Mouse (Mus musculus) adrenal gland, adult 18-20 months (tissue): ENCODE data around the gene Pde4b. TPM values are rescaled to one million over a fixed set of nuclear protein-coding genes. Genes with fewer than 3 reads are reported as not detected.
"Not testable (repeated sequence)": the region's sequence is repeated elsewhere in the genome, so short reads cannot be mapped to it uniquely, and the experiment has no call there.

Source experiments
- DNase-seq, 2 experiments: peaks; one replicate each; pipeline ENCODE4 v3.0.0; 2021 to 2022; ENCODE audit warnings: low spot score in 2 of 2
- long read RNA-seq, 2 experiments: library from polyadenylated mRNA; stranded (forward); transcript quantifications; one replicate each; pipeline ENCODE4 v2.0.0; 2021
- total RNA-seq, 2 experiments: library from RNA; stranded (reverse); gene quantifications; 1 replicate in 1 of 2; 2 replicates in 1 of 2; pipeline ENCODE4 v1.2.3; 2021

The Pde4b gene
- total RNA-seq, result 1 to 10 TPM; 3.8 to 5.4 TPM
- long read RNA-seq, experiment 1, partial matches to known transcripts, result 0 of 3 reads
- long read RNA-seq, experiment 1, other reads (novel, unspliced or antisense), result 0 of 3 reads
- long read RNA-seq, experiment 2, transcript Pde4b-203 (10 exons, 2,756 nt), result major isoform, 6 of 8 reads
- long read RNA-seq, experiment 2, partial matches to known transcripts, result 0 of 8 reads
- long read RNA-seq, experiment 2, other reads (novel, unspliced or antisense), result 2 of 8 reads

- no peak for DNase-seq
Observed at GRCm38 (mm10) chr4:102087091-102087565, at the start of gene Pde4b. Pde4b (plus strand) TSS chr4:102087543.

- DNase-seq, result no peak
Observed at GRCm38 (mm10) chr4:102040190-102040589, 47.2 kb upstream of the Pde4b start.

- DNase-seq, result no peak
Observed at GRCm38 (mm10) chr4:102045183-102046140, 41.9 kb upstream of the Pde4b start.

GRCm38 (mm10) chr4:102049368-102049767 is 38.0 kb upstream of the Pde4b start:
- DNase-seq, result not testable (repeated sequence)

- no peak for DNase-seq
Observed at GRCm38 (mm10) chr4:102061322-102061721, 26.0 kb upstream of the Pde4b start.

GRCm38 (mm10) chr4:102069314-102069713 is 18.0 kb upstream of the Pde4b start:
- no peak for DNase-seq

- DNase-seq, result no peak
Observed at GRCm38 (mm10) chr4:102086336-102086735, 1.0 kb upstream of the Pde4b start.

- peak; percentile 11 to 19 for DNase-seq
Observed at GRCm38 (mm10) chr4:102087566-102088234, 357 bp downstream of the Pde4b start.

GRCm38 (mm10) chr4:102088235-102088867 is 1.0 kb downstream of the Pde4b start:
- no peak for DNase-seq

- DNase-seq, result no peak
Observed at GRCm38 (mm10) chr4:102095851-102096250, 8.5 kb downstream of the Pde4b start.

GRCm38 (mm10) chr4:102102241-102102640 is 14.9 kb downstream of the Pde4b start:
- no peak for DNase-seq

GRCm38 (mm10) chr4:102104534-102105014 is 17.2 kb downstream of the Pde4b start:
- DNase-seq, result no peak

GRCm38 (mm10) chr4:102106771-102107170 is 19.4 kb downstream of the Pde4b start:
- no peak for DNase-seq

- DNase-seq, result no peak
Observed at GRCm38 (mm10) chr4:102119454-102119853, 32.1 kb downstream of the Pde4b start.

GRCm38 (mm10) chr4:102136366-102136849 is 49.1 kb downstream of the Pde4b start:
- DNase-seq, result no peak

- no peak for DNase-seq
Observed at GRCm38 (mm10) chr4:102138346-102138745, 51.0 kb downstream of the Pde4b start.

GRCm38 (mm10) chr4:102141241-102141640 is 53.9 kb downstream of the Pde4b start:
- DNase-seq, result no peak

GRCm38 (mm10) chr4:102148766-102149165 is 61.4 kb downstream of the Pde4b start:
- DNase-seq, result no peak

- DNase-seq, result no peak
Observed at GRCm38 (mm10) chr4:102159178-102159577, 71.8 kb downstream of the Pde4b start.

- no peak for DNase-seq
Observed at GRCm38 (mm10) chr4:102171636-102172035, 84.3 kb downstream of the Pde4b start.
